18 mouse cellular contexts compared by ENCODE assay signal in the genomic region with DNA sequence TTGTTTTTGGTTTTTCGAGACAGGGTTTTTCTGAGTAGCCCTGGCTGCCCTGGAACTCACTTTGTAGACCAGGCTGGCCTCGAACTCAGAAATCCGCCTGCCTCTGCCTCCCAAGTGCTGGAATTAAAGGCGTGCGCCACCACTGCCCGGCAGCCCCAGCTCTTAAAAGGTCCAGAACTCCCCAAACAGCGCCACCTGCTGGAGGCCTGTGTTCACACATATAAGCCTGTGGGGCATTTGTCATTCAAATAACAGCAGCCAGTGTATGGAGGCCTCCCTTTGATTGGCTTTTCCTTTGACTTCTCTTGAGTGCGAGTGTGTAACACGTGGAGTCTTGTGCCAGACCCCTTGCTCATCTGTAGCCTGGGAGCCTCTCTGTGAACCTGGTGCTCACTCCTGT. TPM values are rescaled to one million over a fixed set of nuclear protein-coding genes. Genes with fewer than 3 reads are reported as not detected.
DNase-seq lines count a peak whose midpoint lies in the region; ATAC-seq and TF ChIP-seq lines count a peak whose summit lies in the region.
"Had no signal": no experiment of that assay in that cellular context is flagged by ENCODE, and none has a peak within 500 bp of the region (broad histone marks: within the 10 kb centered on the region; RNA-seq: fewer than 3 reads in every experiment).

No protein-coding gene starts in this region.

- no peaks in the 10 kb centered on the region for H3K79me2 ChIP-seq in heart, adult 2 months (replicated peaks; ENCODE audit: control insufficient read depth, insufficient read depth, low read length)
- no peaks in the 10 kb centered on the region for H3K79me2 ChIP-seq in MEL (ENCODE audit: control insufficient read depth, insufficient read depth, low read length, poor library complexity)

- H3K4me1 ChIP-seq in heart, adult 2 months (ENCODE audit: control insufficient read depth, insufficient read depth, low read length): no peaks in the 10 kb centered on the region
- no peaks in the 10 kb centered on the region for H3K4me1 ChIP-seq in lung, postnatal 0 days (ENCODE audit: insufficient read depth, low read depth, low read length)
- no peaks in the 10 kb centered on the region for H3K4me1 ChIP-seq in MEL (ENCODE audit: control insufficient read depth in 1 of 2, insufficient read depth in 2 of 2, low read length in 2 of 2)
- no peaks in the 10 kb centered on the region for H3K4me1 ChIP-seq in liver, postnatal 0 days (ENCODE audit: insufficient read depth)
- H3K4me1 ChIP-seq: embryonic facial prominence, embryonic 12.5 days had no signal

- no peak for TF ChIP-seq EP300 in heart, adult 2 months (IDR thresholded peaks at IDR 0.05; ENCODE audit: insufficient read depth, low read depth, low read length)
- TF ChIP-seq EP300 in lung, postnatal 0 days (IDR thresholded peaks at IDR 0.05): no peak
- no peak for TF ChIP-seq EP300 in MEL (IDR thresholded peaks at IDR 0.05; ENCODE audit: low read depth in 1 of 2, low read length in 2 of 2)
- no peak for TF ChIP-seq EP300 in liver, postnatal 0 days (IDR thresholded peaks at IDR 0.05; ENCODE audit: low read depth)

- H3K4me2 ChIP-seq in lung, postnatal 0 days (replicated peaks; ENCODE audit: low read depth, low read length): no peak overlapping the region
- H3K4me2 ChIP-seq in liver, postnatal 0 days (ENCODE audit: low read depth, low read length): no peak overlapping the region
- H3K4me2 ChIP-seq: embryonic facial prominence, embryonic 12.5 days; midbrain, embryonic 13.5 days had no signal

- no peaks in the 10 kb centered on the region for H3K9me3 ChIP-seq in lung, postnatal 0 days (ENCODE audit: low read length)
- H3K9me3 ChIP-seq in MEL (replicated peaks; ENCODE audit: insufficient read depth, low read length): no peaks in the 10 kb centered on the region
- H3K9me3 ChIP-seq in liver, postnatal 0 days (ENCODE audit: low read length): no peaks in the 10 kb centered on the region
- H3K9me3 ChIP-seq: embryonic facial prominence, embryonic 12.5 days; G1E; midbrain, embryonic 13.5 days had no signal

- H3K27me3 ChIP-seq in heart, adult 2 months (ENCODE audit: control insufficient read depth, insufficient read depth, low read length): no peaks in the 10 kb centered on the region
- no peaks in the 10 kb centered on the region for H3K27me3 ChIP-seq in lung, postnatal 0 days (replicated peaks; ENCODE audit: insufficient read depth, low read length)
- H3K27me3 ChIP-seq in MEL (ENCODE audit: control insufficient read depth in 1 of 2, insufficient read depth in 2 of 2, low read length in 2 of 2): no peaks in the 10 kb centered on the region
- no peaks in the 10 kb centered on the region for H3K27me3 ChIP-seq in liver, postnatal 0 days (ENCODE audit: insufficient read depth, low read length)
- H3K27me3 ChIP-seq: embryonic facial prominence, embryonic 12.5 days; midbrain, embryonic 13.5 days had no signal

- no peak for DNase-seq in heart, adult 2 months
- no peak for DNase-seq in heart, postnatal 14 days
- DNase-seq in lung, postnatal 0 days (ENCODE audit: low spot score): no peak
- no peak for DNase-seq in lung, adult 18-20 months
- peak; percentile 62 for DNase-seq in MEL (ENCODE audit: low read depth, low spot score)
- DNase-seq in liver, postnatal 0 days: no peak
- DNase-seq in frontal cortex, adult 2 months (ENCODE audit: extremely low spot score in 1 of 2, low spot score in 1 of 2): no peak
- DNase-seq in embryo, embryonic 9.5 days (ENCODE audit: extremely low spot score): no peak
- DNase-seq: adrenal gland, postnatal 14 days; cerebellum, adult 18-20 months; gastrocnemius, postnatal 36 days; left cerebral cortex, postnatal 4 days; lung, postnatal 14 days; right cerebral cortex, postnatal 14 days had no signal

- no peak overlapping the region for H3K9ac ChIP-seq in heart, adult 2 months (ENCODE audit: low read depth, low read length)
- no peak overlapping the region for H3K9ac ChIP-seq in lung, postnatal 0 days (replicated peaks; ENCODE audit: low read depth)
- H3K9ac ChIP-seq in MEL (ENCODE audit: control insufficient read depth, low read depth, low read length, poor library complexity, severe bottlenecking): no peak overlapping the region
- no peak overlapping the region for H3K9ac ChIP-seq in liver, postnatal 0 days (replicated peaks)
- H3K9ac ChIP-seq: embryonic facial prominence, embryonic 12.5 days; midbrain, embryonic 13.5 days had no signal

- 93% methylated on average over 9 of the region's 9 CpGs for WGBS in heart, adult 2 months
- WGBS in lung, postnatal 0 days: 87% methylated on average over 9 of the region's 9 CpGs
- 92% methylated on average over 9 of the region's 9 CpGs for WGBS in liver, postnatal 0 days (ENCODE audit: insufficient replicate concordance)

- intact Hi-C loops in heart, adult 2 months (cut with DNase I): no loop called here
- intact Hi-C loops in heart, postnatal 14 days (cut with DNase I): no loop called here

- peak; percentile 44 for TF ChIP-seq CTCF in heart, adult 2 months (IDR thresholded peaks at IDR 0.05)
- peak; percentile 34 for TF ChIP-seq CTCF in lung, postnatal 0 days (IDR thresholded peaks at IDR 0.05)
- TF ChIP-seq CTCF in MEL (IDR thresholded peaks at IDR 0.05 in 2 of 3, conservative IDR thresholded peaks at IDR 0.05 in 1 of 3; ENCODE audit: control insufficient read depth in 1 of 3, insufficient read depth in 1 of 3, low read depth in 2 of 3, low read length in 3 of 3, poor library complexity in 1 of 3, severe bottlenecking in 1 of 3): peak; percentile 31 to 65 (median 52)
- peak; percentile 46 for TF ChIP-seq CTCF in liver, postnatal 0 days (IDR thresholded peaks at IDR 0.05; ENCODE audit: low read depth)

- no peak for ATAC-seq in lung, postnatal 0 days
- ATAC-seq in liver, postnatal 0 days: no peak
- ATAC-seq: midbrain, embryonic 13.5 days had no signal

- H3K27ac ChIP-seq in heart, adult 2 months: no peak overlapping the region
- no peak overlapping the region for H3K27ac ChIP-seq in lung, postnatal 0 days (ENCODE audit: low read length)
- no peak overlapping the region for H3K27ac ChIP-seq in MEL (ENCODE audit: control insufficient read depth, low read depth, low read length)
- H3K27ac ChIP-seq in liver, postnatal 0 days (ENCODE audit: low read depth): no peak overlapping the region
- H3K27ac ChIP-seq: embryonic facial prominence, embryonic 12.5 days; midbrain, embryonic 13.5 days had no signal

- no peak for TF ChIP-seq POLR2A in heart, adult 2 months (IDR thresholded peaks at IDR 0.05; ENCODE audit: insufficient read depth, low read depth, low read length)
- TF ChIP-seq POLR2A in MEL (IDR thresholded peaks at IDR 0.05; ENCODE audit: control insufficient read depth in 1 of 2, insufficient read depth in 1 of 2, low read depth in 1 of 2, low read length in 2 of 2, poor library complexity in 1 of 2): no peak

- no peak overlapping the region for H3K4me3 ChIP-seq in heart, adult 2 months
- no peak overlapping the region for H3K4me3 ChIP-seq in lung, postnatal 0 days (ENCODE audit: low read depth, low read length)
- H3K4me3 ChIP-seq in MEL (ENCODE audit: control insufficient read depth in 1 of 2, insufficient read depth in 1 of 2, low read depth in 2 of 2, low read length in 2 of 2): no peak overlapping the region
- no peak overlapping the region for H3K4me3 ChIP-seq in liver, postnatal 0 days (ENCODE audit: low read depth, low read length)
- H3K4me3 ChIP-seq: embryonic facial prominence, embryonic 12.5 days; midbrain, embryonic 13.5 days had no signal

- TF ChIP-seq RAD21 in MEL (IDR thresholded peaks at IDR 0.05; ENCODE audit: low read depth, low read length): no peak

- H3K36me3 ChIP-seq in heart, adult 2 months (ENCODE audit: control insufficient read depth, insufficient read depth, low read length): no peaks in the 10 kb centered on the region
- H3K36me3 ChIP-seq in lung, postnatal 0 days (ENCODE audit: insufficient read depth, low read length): no peaks in the 10 kb centered on the region
- peaks cover 0 to 2% of the 10 kb centered on the region in 2 experiments; a peak in 1 of 4 replicates for H3K36me3 ChIP-seq in MEL (ENCODE audit: control insufficient read depth in 1 of 2, insufficient read depth in 2 of 2, low read length in 2 of 2)
- peaks cover 41% of the 10 kb centered on the region for H3K36me3 ChIP-seq in liver, postnatal 0 days (replicated peaks; ENCODE audit: insufficient read depth, low read length)

TF ChIP-seq in MEL, 35 proteins besides CTCF, POLR2A, EP300 and RAD21:
- peak; percentile 31; the same call in 1 of the 2 replicates for TF ChIP-seq SMC3 (IDR thresholded peaks at IDR 0.05; ENCODE audit: low read depth, low read length)
- no peak for TF ChIP-seq MYC (IDR thresholded peaks at IDR 0.05; ENCODE audit: low read depth, low read length)
- TF ChIP-seq ZNF384 (IDR thresholded peaks at IDR 0.05; ENCODE audit: low read depth, low read length): 0 out of 2 replicates have a peak, but pooled peaks have one; percentile 41

RNA-seq across cellular contexts. Expression of a gene that starts 24.0 kb away (rescaled TPM):
- not detected for total RNA-seq in heart, adult 2 months (2021)
- not detected in 2 replicates for polyA plus RNA-seq in heart, adult 2 months (2012; rRNA removed)
- not detected for total RNA-seq in heart, postnatal 14 days (2021)
- polyA plus RNA-seq in lung, postnatal 0 days (2015; fragmentation: Nextera tagmentation; extraction: Ambion mirVana): not detected in 2 replicates
- total RNA-seq in MEL (2012; rRNA removed): not detected in 2 replicates
- polyA plus RNA-seq in MEL (2012; ENCODE audit: insufficient read depth in 1 of 2, insufficient read length in 2 of 2, low read depth in 1 of 2, low replicate concordance in 2 of 2, missing spikeins in 1 of 2): not detected
- polyA plus RNA-seq in liver, postnatal 0 days (2015; fragmentation: Nextera tagmentation; extraction: Ambion mirVana): not detected in 2 replicates
- 22.7 and 26.8 TPM in 2 replicates for polyA plus RNA-seq in frontal cortex, adult 2 months (2012; rRNA removed)
- polyA plus RNA-seq: G1E; heart, embryonic 16.5 days had no signal

RNA-seq across cellular contexts. Expression of a gene that starts 32.0 kb away (rescaled TPM):
- 1 to 10 TPM; 3.3 to 3.9 TPM for total RNA-seq in heart, adult 2 months (2021)
- polyA plus RNA-seq in heart, adult 2 months (2012; rRNA removed): 9.8 and 17.7 TPM in 2 replicates
- 1 to 10 TPM; 4.0 to 4.8 TPM for total RNA-seq in heart, postnatal 14 days (2021)
- 20.0 and 25.9 TPM in 2 replicates for polyA plus RNA-seq in lung, postnatal 0 days (2015; fragmentation: Nextera tagmentation; extraction: Ambion mirVana)
- 32.8 and 34.9 TPM in 2 replicates for total RNA-seq in MEL (2012; rRNA removed)
- polyA plus RNA-seq in MEL (2012; ENCODE audit: insufficient read depth in 1 of 2, insufficient read length in 2 of 2, low read depth in 1 of 2, low replicate concordance in 2 of 2, missing spikeins in 1 of 2): 10 to 100 TPM in 1 of 2 experiments, not detected in 1; 79.5 TPM
- polyA plus RNA-seq in liver, postnatal 0 days (2015; fragmentation: Nextera tagmentation; extraction: Ambion mirVana): 3.8 and 4.6 TPM in 2 replicates
- 40.3 and 43.4 TPM in 2 replicates for polyA plus RNA-seq in frontal cortex, adult 2 months (2012; rRNA removed)

Comparison
In these comparisons a context has a peak if more than half of its experiments do, and no peak if none do; other contexts are left out.
1. RNA of a gene that starts 24.0 kb away (polyA plus RNA-seq): 22.7 to 26.8 TPM in frontal cortex, adult 2 months; not detected in liver, postnatal 0 days, not detected in heart, adult 2 months, not detected in lung, postnatal 0 days and not detected in MEL; every median in the first group is over 10 times any median in the second.
2. Peak in every context shown above with its lines, with median percentiles within 50 percentile points of each other: CTCF ChIP-seq.